Mouse (Mus musculus): ENCODE measurements around the gene Suclg2. TPM values are rescaled to one million over a fixed set of nuclear protein-coding genes. Genes with fewer than 3 reads are reported as not detected.

Gene Suclg2
- polyA plus RNA-seq, 1 experiment from 2014 or later = 12.6 TPM

GRCm38 (mm10) chr6:95685242-95685641 lies 33.4 kb downstream of the Suclg2 start:
- Histone ChIP-seq H3K36me3 (ENCODE audit: control insufficient read depth, insufficient read depth, low read length) (no peaks in the 10 kb centered on the region), H3K4me1 (ENCODE audit: control insufficient read depth, insufficient read depth, low read length) (no peaks in the 10 kb centered on the region), H3K9ac (ENCODE audit: low read depth, low read length) (no peak overlapping the region), H3K9me3 (replicated peaks; ENCODE audit: control insufficient read depth, low read length, poor library complexity, severe bottlenecking) (no peaks in the 10 kb centered on the region), H3K27ac (ENCODE audit: low read length) (no peak overlapping the region), H3K4me2 (ENCODE audit: low read length) (no peak overlapping the region), H3K27me3 (ENCODE audit: control insufficient read depth, insufficient read depth, low read depth, low read length) (no peaks in the 10 kb centered on the region), H3K4me3 (ENCODE audit: low read depth, low read length) (no peak overlapping the region)
- WGBS = 85% methylated on average over 4 of the region's 4 CpGs
- ATAC-seq = no peak

- Histone ChIP-seq H3K9ac (ENCODE audit: low read depth, low read length) (no peak overlapping the region), H3K4me3 (ENCODE audit: low read depth, low read length) (no peak overlapping the region), H3K27ac (ENCODE audit: low read length) (no peak overlapping the region), H3K9me3 (replicated peaks; ENCODE audit: control insufficient read depth, low read length, poor library complexity, severe bottlenecking) (no peaks in the 10 kb centered on the region), H3K4me1 (ENCODE audit: control insufficient read depth, insufficient read depth, low read length) (peaks cover 5% of the 10 kb centered on the region), H3K27me3 (ENCODE audit: control insufficient read depth, insufficient read depth, low read depth, low read length) (no peaks in the 10 kb centered on the region), H3K4me2 (ENCODE audit: low read length) (no peak overlapping the region), H3K36me3 (ENCODE audit: control insufficient read depth, insufficient read depth, low read length) (no peaks in the 10 kb centered on the region)
- ATAC-seq = no peak
- WGBS = 84% methylated on average over 3 of the region's 3 CpGs
Measured at GRCm38 (mm10) chr6:95679718-95680117, 38.9 kb downstream of the Suclg2 start.

GRCm38 (mm10) chr6:95679261-95679660 lies 39.3 kb downstream of the Suclg2 start:
- no peaks in the 10 kb centered on the region for H3K27me3 ChIP-seq (ENCODE audit: control insufficient read depth, insufficient read depth, low read depth, low read length)
- no peaks in the 10 kb centered on the region for H3K9me3 ChIP-seq (replicated peaks; ENCODE audit: control insufficient read depth, low read length, poor library complexity, severe bottlenecking)
- WGBS = 35% methylated on average over 3 of the region's 3 CpGs
- no peak overlapping the region for H3K9ac ChIP-seq (ENCODE audit: low read depth, low read length)
- no peaks in the 10 kb centered on the region for H3K36me3 ChIP-seq (ENCODE audit: control insufficient read depth, insufficient read depth, low read length)
- H3K4me2 ChIP-seq (ENCODE audit: low read length) = no peak overlapping the region
- peaks cover 9% of the 10 kb centered on the region for H3K4me1 ChIP-seq (ENCODE audit: control insufficient read depth, insufficient read depth, low read length)
- no peak overlapping the region for H3K27ac ChIP-seq (ENCODE audit: low read length)
- no peak overlapping the region for H3K4me3 ChIP-seq (ENCODE audit: low read depth, low read length)
- no peak for ATAC-seq

- no peak overlapping the region for H3K9ac ChIP-seq (ENCODE audit: low read depth, low read length)
- H3K27ac ChIP-seq (ENCODE audit: low read length) = no peak overlapping the region
- no peaks in the 10 kb centered on the region for H3K27me3 ChIP-seq (ENCODE audit: control insufficient read depth, insufficient read depth, low read depth, low read length)
- peaks cover 10% of the 10 kb centered on the region for H3K4me1 ChIP-seq (ENCODE audit: control insufficient read depth, insufficient read depth, low read length)
- no peak for ATAC-seq
- no peaks in the 10 kb centered on the region for H3K9me3 ChIP-seq (replicated peaks; ENCODE audit: control insufficient read depth, low read length, poor library complexity, severe bottlenecking)
- no peaks in the 10 kb centered on the region for H3K36me3 ChIP-seq (ENCODE audit: control insufficient read depth, insufficient read depth, low read length)
- WGBS = 90% methylated on average over 2 of the region's 2 CpGs
- no peak overlapping the region for H3K4me3 ChIP-seq (ENCODE audit: low read depth, low read length)
- H3K4me2 ChIP-seq (ENCODE audit: low read length) = no peak overlapping the region
Measured at GRCm38 (mm10) chr6:95676951-95677350, 41.6 kb downstream of the Suclg2 start.

GRCm38 (mm10) chr6:95676439-95676838 lies 42.2 kb downstream of the Suclg2 start:
- H3K4me2 ChIP-seq (ENCODE audit: low read length) = no peak overlapping the region
- H3K4me3 ChIP-seq (ENCODE audit: low read depth, low read length) = no peak overlapping the region
- no peaks in the 10 kb centered on the region for H3K36me3 ChIP-seq (ENCODE audit: control insufficient read depth, insufficient read depth, low read length)
- no peak overlapping the region for H3K9ac ChIP-seq (ENCODE audit: low read depth, low read length)
- ATAC-seq = no peak
- WGBS = 41% methylated on average over 4 of the region's 4 CpGs
- no peaks in the 10 kb centered on the region for H3K9me3 ChIP-seq (replicated peaks; ENCODE audit: control insufficient read depth, low read length, poor library complexity, severe bottlenecking)
- H3K27ac ChIP-seq (ENCODE audit: low read length) = no peak overlapping the region
- peaks cover 10% of the 10 kb centered on the region for H3K4me1 ChIP-seq (ENCODE audit: control insufficient read depth, insufficient read depth, low read length)
- H3K27me3 ChIP-seq (ENCODE audit: control insufficient read depth, insufficient read depth, low read depth, low read length) = no peaks in the 10 kb centered on the region

GRCm38 (mm10) chr6:95675059-95675705 lies 43.4 kb downstream of the Suclg2 start:
- WGBS = 9% methylated on average over 6 of the region's 6 CpGs
- Histone ChIP-seq H3K4me1 (ENCODE audit: control insufficient read depth, insufficient read depth, low read length) (peaks cover 10% of the 10 kb centered on the region), H3K4me2 (ENCODE audit: low read length) (no peak overlapping the region), H3K27ac (ENCODE audit: low read length) (no peak overlapping the region), H3K9ac (ENCODE audit: low read depth, low read length) (peak overlapping the region; percentile 18; the same call in 1 of the 2 replicates), H3K9me3 (replicated peaks; ENCODE audit: control insufficient read depth, low read length, poor library complexity, severe bottlenecking) (no peaks in the 10 kb centered on the region), H3K27me3 (ENCODE audit: control insufficient read depth, insufficient read depth, low read depth, low read length) (no peaks in the 10 kb centered on the region), H3K36me3 (ENCODE audit: control insufficient read depth, insufficient read depth, low read length) (no peaks in the 10 kb centered on the region), H3K4me3 (ENCODE audit: low read depth, low read length) (no peak overlapping the region)
- no peak for ATAC-seq

- no peak overlapping the region for H3K4me2 ChIP-seq (ENCODE audit: low read length)
- ATAC-seq = 0 out of 2 replicates have a peak, but pooled peaks have one; percentile 32
- H3K4me1 ChIP-seq (ENCODE audit: control insufficient read depth, insufficient read depth, low read length) = peaks cover 10% of the 10 kb centered on the region
- H3K27ac ChIP-seq (ENCODE audit: low read length) = no peak overlapping the region
- no peaks in the 10 kb centered on the region for H3K27me3 ChIP-seq (ENCODE audit: control insufficient read depth, insufficient read depth, low read depth, low read length)
- no peak overlapping the region for H3K4me3 ChIP-seq (ENCODE audit: low read depth, low read length)
- no peak overlapping the region for H3K9ac ChIP-seq (ENCODE audit: low read depth, low read length)
- WGBS = 8% methylated on average over 1 of the region's 1 CpGs
- no peaks in the 10 kb centered on the region for H3K36me3 ChIP-seq (ENCODE audit: control insufficient read depth, insufficient read depth, low read length)
- no peaks in the 10 kb centered on the region for H3K9me3 ChIP-seq (replicated peaks; ENCODE audit: control insufficient read depth, low read length, poor library complexity, severe bottlenecking)
Measured at GRCm38 (mm10) chr6:95674651-95675050, 43.9 kb downstream of the Suclg2 start.

- ATAC-seq = no peak
- Histone ChIP-seq H3K4me3 (ENCODE audit: low read depth, low read length) (no peak overlapping the region), H3K4me2 (ENCODE audit: low read length) (no peak overlapping the region), H3K9ac (ENCODE audit: low read depth, low read length) (no peak overlapping the region), H3K27ac (ENCODE audit: low read length) (no peak overlapping the region), H3K27me3 (ENCODE audit: control insufficient read depth, insufficient read depth, low read depth, low read length) (no peaks in the 10 kb centered on the region), H3K4me1 (ENCODE audit: control insufficient read depth, insufficient read depth, low read length) (peaks cover 1% of the 10 kb centered on the region; the same call in 1 of the 2 replicates), H3K36me3 (ENCODE audit: control insufficient read depth, insufficient read depth, low read length) (no peaks in the 10 kb centered on the region), H3K9me3 (replicated peaks; ENCODE audit: control insufficient read depth, low read length, poor library complexity, severe bottlenecking) (no peaks in the 10 kb centered on the region)
- WGBS = 60% methylated on average over 3 of the region's 3 CpGs
Measured at GRCm38 (mm10) chr6:95669335-95669729, 49.3 kb downstream of the Suclg2 start.

GRCm38 (mm10) chr6:95668629-95669334 lies 49.8 kb downstream of the Suclg2 start:
- H3K27me3 ChIP-seq (ENCODE audit: control insufficient read depth, insufficient read depth, low read depth, low read length) = no peaks in the 10 kb centered on the region
- WGBS = 96% methylated on average over 6 of the region's 6 CpGs
- no peaks in the 10 kb centered on the region for H3K4me1 ChIP-seq (ENCODE audit: control insufficient read depth, insufficient read depth, low read length)
- no peak overlapping the region for H3K9ac ChIP-seq (ENCODE audit: low read depth, low read length)
- no peak overlapping the region for H3K27ac ChIP-seq (ENCODE audit: low read length)
- ATAC-seq = no peak
- no peak overlapping the region for H3K4me2 ChIP-seq (ENCODE audit: low read length)
- H3K9me3 ChIP-seq (replicated peaks; ENCODE audit: control insufficient read depth, low read length, poor library complexity, severe bottlenecking) = no peaks in the 10 kb centered on the region
- H3K36me3 ChIP-seq (ENCODE audit: control insufficient read depth, insufficient read depth, low read length) = no peaks in the 10 kb centered on the region
- no peak overlapping the region for H3K4me3 ChIP-seq (ENCODE audit: low read depth, low read length)

Measured in midbrain, embryonic 16.5 days (tissue).